Mouse (Mus musculus) CH12.LX (cell line): ENCODE results near the gene Etfa. TPM values are rescaled to one million over a fixed set of nuclear protein-coding genes. Genes with fewer than 3 reads are reported as not detected.

Experiments used
- DNase-seq: peaks from one replicate; pipeline ENCODE4 v3.0.0-alpha.2; 2013; ENCODE audit errors: extremely low read depth
- H3K27ac ChIP-seq: 2 replicates; pipeline ENCODE4 v1.5.1; 2012; ENCODE audit warnings: low read depth, mild to moderate bottlenecking, control low read depth, moderate library complexity; ENCODE audit not compliant: insufficient read depth
- H3K27me3 ChIP-seq: replicated peaks from 2 replicates; pipeline ENCODE3; 2012; ENCODE audit warnings: inconsistent platforms
- H3K36me3 ChIP-seq, 2 experiments: replicated peaks in 1 of 2; 2 replicates each; pipeline versions ENCODE3 to v1.6.1; 2012; ENCODE audit warnings: inconsistent platforms in 1 of 2, low read length in 1 of 2, mild to moderate bottlenecking in 1 of 2, mixed read lengths in 1 of 2, moderate library complexity in 1 of 2; ENCODE audit not compliant: control insufficient read depth in 1 of 2, insufficient read depth in 1 of 2
- H3K4me1 ChIP-seq, 2 experiments: 2 replicates each; pipeline ENCODE4 v1.6.1; 2012; ENCODE audit warnings: inconsistent platforms in 1 of 2, moderate library complexity in 1 of 2; ENCODE audit not compliant: insufficient read depth in 2 of 2, control insufficient read depth in 1 of 2
- H3K4me2 ChIP-seq: 2 replicates; pipeline ENCODE4 v1.6.1; 2012; ENCODE audit warnings: low read depth, mild to moderate bottlenecking, control low read depth; ENCODE audit not compliant: poor library complexity, insufficient read depth, severe bottlenecking
- H3K4me3 ChIP-seq, 3 experiments: fragments of 150-350 bp in 1 of 3; sonication (generic) in 1 of 3; replicated peaks in 1 of 3; 2 replicates each; pipeline versions ENCODE3 to v1.5.1; 2011 to 2012; ENCODE audit warnings: low read depth in 2 of 3, low read length in 2 of 3, mild to moderate bottlenecking in 2 of 3, moderate library complexity in 2 of 3, control low read depth in 1 of 3, improper control_type of control experiment in 1 of 3, inconsistent platforms in 1 of 3, mixed read lengths in 1 of 3; ENCODE audit not compliant: poor library complexity in 1 of 3
- H3K79me2 ChIP-seq: replicated peaks from 2 replicates; pipeline ENCODE4 v1.6.1; 2012; ENCODE audit warnings: mild to moderate bottlenecking, moderate library complexity; ENCODE audit not compliant: control insufficient read depth, poor library complexity, insufficient read depth, severe bottlenecking; ENCODE audit errors: extremely low read depth
- H3K9ac ChIP-seq: 2 replicates; pipeline ENCODE4 v1.6.1; 2012; ENCODE audit warnings: low read depth, mild to moderate bottlenecking, control low read depth, moderate library complexity; ENCODE audit not compliant: insufficient read depth
- H3K9me3 ChIP-seq: replicated peaks from 2 replicates; pipeline ENCODE3; 2012; ENCODE audit warnings: low read length, inconsistent platforms, mixed read lengths
- BHLHE40 ChIP-seq: IDR thresholded peaks from 2 replicates; pipeline ENCODE4 v1.6.1; 2011; ENCODE audit warnings: mild to moderate bottlenecking, low read depth, low read length, improper control_type of control experiment
- CHD1 ChIP-seq: IDR thresholded peaks from 2 replicates; pipeline ENCODE4 v1.6.1; 2012; ENCODE audit warnings: low read depth, low read length, improper control_type of control experiment, inconsistent platforms
- CHD2 ChIP-seq: IDR thresholded peaks from 2 replicates; pipeline ENCODE4 v1.6.1; 2011; ENCODE audit warnings: low read length, improper control_type of control experiment
- CTCF ChIP-seq, 2 experiments: IDR thresholded peaks in 1 of 2; conservative IDR thresholded peaks in 1 of 2; 2 replicates each; pipeline ENCODE4 v1.5.1; 2011 to 2012; ENCODE audit warnings: low read depth in 2 of 2, low read length in 2 of 2, improper control_type of control experiment in 1 of 2, inconsistent platforms in 1 of 2, mild to moderate bottlenecking in 1 of 2, moderate library complexity in 1 of 2
- ELF1 ChIP-seq: IDR thresholded peaks from 2 replicates; pipeline ENCODE4 v1.6.1; 2014; ENCODE audit warnings: low read depth, mild to moderate bottlenecking, inconsistent platforms, low read length, improper control_type of control experiment
- ETS1 ChIP-seq: conservative IDR thresholded peaks from 2 replicates; pipeline ENCODE4 v1.6.1; 2012; ENCODE audit warnings: low read depth, mild to moderate bottlenecking, inconsistent platforms, low read length, improper control_type of control experiment, moderate library complexity
- GABPA ChIP-seq: IDR thresholded peaks from 2 replicates; pipeline ENCODE4 v1.6.1; 2012; ENCODE audit warnings: low read depth, low read length, improper control_type of control experiment, inconsistent platforms; ENCODE audit not compliant: insufficient replicate concordance
- HCFC1 ChIP-seq: IDR thresholded peaks from 2 replicates; pipeline ENCODE4 v1.6.1; 2012; ENCODE audit warnings: low read depth, mild to moderate bottlenecking, inconsistent platforms, low read length, improper control_type of control experiment
- JUN ChIP-seq: IDR thresholded peaks from 2 replicates; pipeline ENCODE4 v1.6.1; 2011; ENCODE audit warnings: low read depth, mild to moderate bottlenecking, low read length, improper control_type of control experiment, moderate library complexity; ENCODE audit not compliant: insufficient read depth
- JUND ChIP-seq: conservative IDR thresholded peaks from 2 replicates; pipeline ENCODE4 v1.6.1; 2011; ENCODE audit warnings: low read depth, low read length, improper control_type of control experiment
- MAFK ChIP-seq: IDR thresholded peaks from 2 replicates; pipeline ENCODE4 v1.6.1; 2011; ENCODE audit warnings: low read length, improper control_type of control experiment; ENCODE audit not compliant: insufficient replicate concordance
- MAZ ChIP-seq: IDR thresholded peaks from 2 replicates; pipeline ENCODE4 v1.6.1; 2012; ENCODE audit warnings: low read depth, mild to moderate bottlenecking, inconsistent platforms, low read length, improper control_type of control experiment, moderate library complexity
- MEF2A ChIP-seq: IDR thresholded peaks from 2 replicates; pipeline ENCODE4 v1.6.1; 2014; ENCODE audit warnings: low read depth, mild to moderate bottlenecking, inconsistent platforms, low read length, improper control_type of control experiment, borderline replicate concordance
- MXI1 ChIP-seq: IDR thresholded peaks from 2 replicates; pipeline ENCODE4 v1.6.1; 2011; ENCODE audit warnings: mild to moderate bottlenecking, low read depth, low read length, improper control_type of control experiment
- NELFE ChIP-seq: IDR thresholded peaks from 2 replicates; pipeline ENCODE4 v1.6.1; 2011; ENCODE audit warnings: low read depth, low read length, improper control_type of control experiment
- POLR2A ChIP-seq: IDR thresholded peaks from 2 replicates; pipeline ENCODE4 v1.6.1; 2011; ENCODE audit warnings: low read depth, mild to moderate bottlenecking, improper control_type of control experiment, low read length
- RAD21 ChIP-seq: IDR thresholded peaks from 2 replicates; pipeline ENCODE4 v1.6.1; 2011; ENCODE audit warnings: low read depth, mild to moderate bottlenecking, low read length, improper control_type of control experiment, moderate library complexity
- SMC3 ChIP-seq: IDR thresholded peaks from 2 replicates; pipeline ENCODE4 v1.6.1; 2011; ENCODE audit warnings: low read depth, low read length, improper control_type of control experiment
- UBTF ChIP-seq: IDR thresholded peaks from 2 replicates; pipeline ENCODE4 v1.6.1; 2012; ENCODE audit warnings: low read depth, mild to moderate bottlenecking, inconsistent platforms, low read length, improper control_type of control experiment, moderate library complexity
- ZC3H11A ChIP-seq: IDR thresholded peaks from 2 replicates; pipeline ENCODE4 v1.6.1; 2012; ENCODE audit warnings: low read depth, mild to moderate bottlenecking, inconsistent platforms, low read length, improper control_type of control experiment
- ZMIZ1 ChIP-seq: IDR thresholded peaks from 2 replicates; pipeline ENCODE4 v1.6.1; 2012; ENCODE audit warnings: low read depth, mild to moderate bottlenecking, inconsistent platforms, low read length, improper control_type of control experiment
- dilution Hi-C: fragments of 300-500 bp; cut with MboI; formaldehyde crosslinking; loops from 2 replicates; pipeline ENCODE4 v1.14.3; 2020; ENCODE audit warnings: low sequenced_read_pairs; ENCODE audit not compliant: extremely low pct_unique_long_range_greater_than_20kb, extremely low pct_ligation_motif_present
- in situ Hi-C: fragments of 300-500 bp; cut with MboI; formaldehyde crosslinking; loops from 3 replicates; pipeline ENCODE4 v1.14.3; 2019; ENCODE audit warnings: low sequenced_read_pairs, low pct_ligation_motif_present, low pct_unique_long_range_greater_than_20kb, mixed read lengths
- polyA plus RNA-seq: library from polyadenylated mRNA; unstranded; fragments of >175 nt; gene quantifications from 2 replicates; pipeline ENCODE4 v1.2.1, GENCODE M21; 2012; ENCODE audit warnings: low read depth; ENCODE audit not compliant: insufficient read length
- total RNA-seq, 2 experiments: library from RNA; depleted of rRNA; stranded (reverse); fragments of 300-350 nt in 1 of 2; fragments of >200 nt in 1 of 2; gene quantifications; 2 replicates each; pipeline ENCODE4 v1.2.3; 2012 to 2014

Gene Etfa
- total and polyA plus RNA-seq, 3 experiments: 42.7 to 121 (median 69.3) TPM

DNA sequence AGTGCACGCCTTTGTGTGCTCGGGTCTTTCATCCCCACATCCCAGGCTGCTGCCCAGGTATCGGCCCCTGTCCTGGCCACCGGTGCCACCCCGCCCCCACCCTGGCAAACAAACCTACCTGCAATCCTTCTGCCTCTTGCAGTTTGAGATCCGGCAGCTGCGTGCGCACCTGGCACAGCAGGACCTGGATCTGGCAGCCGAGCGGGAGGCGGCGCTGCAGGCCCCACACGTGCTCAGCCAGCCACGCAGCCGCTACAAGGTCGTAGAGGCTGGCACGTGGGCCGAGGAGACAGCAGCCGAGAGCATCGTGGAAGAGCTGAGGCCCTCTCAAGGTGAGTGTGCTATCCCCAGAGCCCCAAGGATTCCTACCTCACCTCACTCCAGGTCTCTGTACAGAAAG, 81.9 kb downstream of the Etfa start:
- in situ Hi-C loops: loop anchor here (25.0 kb wide), 1 partner anchor 482 kb away; no protein-coding TSS in a partner anchor
- Histone ChIP-seq H3K9me3 (no peaks in the 10 kb centered on the region), H3K4me2 (no peak overlapping the region), H3K4me1 (peaks cover 0 to 5% of the 10 kb centered on the region in 2 experiments; a peak in 1 of 4 replicates), H3K4me3 (no peak overlapping the region), H3K27ac (no peak overlapping the region)
- dilution Hi-C loops: no loop called here
- TF ChIP-seq BHLHE40 (0 out of 2 replicates have a peak, but pooled peaks have one; percentile 8), ELF1 (no peak)
- TF ChIP-seq, all 38 proteins: peak for 1
- H3K27me3 ChIP-seq: no peaks in the 10 kb centered on the region
- H3K36me3 ChIP-seq: no peaks in the 10 kb centered on the region
- no peak overlapping the region for H3K9ac ChIP-seq
- no peaks in the 10 kb centered on the region for H3K79me2 ChIP-seq
- no peak for DNase-seq

DNA sequence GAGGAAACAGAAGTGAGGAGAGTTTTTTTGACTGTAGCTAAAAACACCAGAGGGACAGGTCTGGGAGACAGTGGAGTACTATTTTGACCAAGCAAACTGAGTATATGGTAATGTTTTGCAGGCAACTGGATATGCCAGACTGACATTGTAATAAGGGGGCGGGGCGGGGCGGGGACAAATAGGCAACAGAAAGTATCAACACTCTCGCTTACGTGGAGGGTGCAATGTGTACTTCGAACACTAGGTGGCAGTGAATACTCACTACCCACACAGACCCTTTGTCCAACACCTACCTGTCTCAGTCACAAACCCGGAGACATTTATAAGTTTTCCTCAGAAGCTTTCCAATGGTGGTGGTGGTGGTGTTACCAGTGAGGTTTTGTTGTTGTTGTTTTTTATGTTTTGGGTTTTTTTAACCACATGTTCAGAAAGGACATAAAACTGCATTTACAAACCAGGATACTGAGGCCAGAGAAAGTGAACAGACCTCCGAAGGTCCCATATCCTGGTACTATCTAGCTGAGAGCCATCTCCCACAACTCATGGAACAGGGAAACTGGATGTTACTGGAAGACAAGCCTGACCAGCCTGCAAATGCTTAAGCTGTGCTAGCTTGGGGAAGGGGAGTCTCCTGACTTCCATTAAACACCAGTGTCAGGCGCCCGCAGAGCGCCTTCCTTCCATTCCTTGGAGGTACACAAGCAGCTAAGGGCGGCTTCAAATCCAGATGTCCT, 82.6 kb downstream of the Etfa start:
- Histone ChIP-seq H3K27me3 (no peaks in the 10 kb centered on the region), H3K4me2 (peak overlapping the region; percentile 33; the same call in 1 of the 2 replicates), H3K27ac (no peak overlapping the region), H3K9me3 (no peaks in the 10 kb centered on the region), H3K36me3 (no peaks in the 10 kb centered on the region), H3K79me2 (no peaks in the 10 kb centered on the region), H3K4me1 (peaks cover 0 to 5% of the 10 kb centered on the region in 2 experiments; a peak in 1 of 4 replicates), H3K4me3 (no peak overlapping the region), H3K9ac (no peak overlapping the region)
- TF ChIP-seq MAZ (no peak), GABPA (no peak), CTCF (conservative IDR thresholded peaks at IDR 0.05 in 1 of 2, IDR thresholded peaks at IDR 0.05 in 1 of 2; ENCODE audit: low read depth in 2 of 2, low read length in 2 of 2) (peak; percentile 84 to 86), CHD1 (no peak), HCFC1 (no peak), RAD21 (peak; percentile 87), NELFE (no peak), UBTF (no peak), MEF2A (no peak), MAFK (no peak), ZMIZ1 (no peak), JUN (no peak), ETS1 (no peak), MXI1 (no peak), POLR2A (no peak), SMC3 (peak; percentile 71), ZC3H11A (peak; percentile 47), JUND (no peak), CHD2 (no peak)
- in situ Hi-C loops (loop anchor here (25.0 kb wide), 1 partner anchor 483 kb away; no protein-coding TSS in a partner anchor), dilution Hi-C loops (no loop called here)
- peak; percentile 90 for DNase-seq
